Mouse (Mus musculus) right cerebral cortex, postnatal 4 days (tissue): ENCODE results near the gene Dnttip1.

Source experiments
- DNase-seq: peaks from one replicate; pipeline ENCODE4 v3.0.0-alpha.2; 2022

Gene Dnttip1

DNA sequence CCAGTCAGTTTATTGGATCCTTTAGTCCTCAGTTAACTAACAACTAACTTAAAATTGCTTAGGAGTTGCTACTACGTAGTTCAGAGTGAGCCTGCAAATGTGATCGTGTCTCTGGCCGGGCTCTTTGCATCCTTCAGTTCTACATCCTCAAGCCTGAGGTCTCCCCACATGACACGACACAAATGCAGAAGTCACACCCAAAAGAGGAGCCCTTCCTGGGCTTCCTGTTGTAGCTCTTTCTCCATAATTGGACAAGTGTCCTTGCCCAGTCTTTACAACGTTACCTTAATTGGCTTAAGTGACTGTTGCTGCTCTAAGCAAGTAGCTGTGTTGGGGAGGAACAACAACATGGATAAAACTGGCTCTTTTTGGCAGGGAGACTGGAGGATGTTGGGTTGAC is 69.6 kb downstream of the Dnttip1 start:
- DNase-seq: no peak

DNA sequence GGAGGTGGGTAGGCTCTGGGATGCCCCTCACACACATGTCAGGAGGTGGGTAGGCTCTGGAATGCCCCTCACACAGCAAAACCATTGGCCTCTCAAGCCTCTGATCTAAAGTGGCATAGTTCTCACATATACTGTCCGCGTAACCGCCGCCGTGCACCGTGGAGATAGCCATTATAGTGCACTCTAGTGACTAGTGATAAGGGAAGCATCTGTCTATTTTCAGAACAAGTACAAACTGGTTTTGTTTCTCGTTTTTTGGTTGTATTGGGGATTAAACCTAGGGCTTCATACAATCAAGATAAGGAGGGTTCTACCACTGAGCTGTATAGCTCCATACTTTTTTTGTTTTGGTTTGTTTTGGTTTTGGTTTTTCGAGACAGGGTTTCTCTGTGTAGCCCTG is 70.0 kb downstream of the Dnttip1 start:
- DNase-seq: no peak

DNA sequence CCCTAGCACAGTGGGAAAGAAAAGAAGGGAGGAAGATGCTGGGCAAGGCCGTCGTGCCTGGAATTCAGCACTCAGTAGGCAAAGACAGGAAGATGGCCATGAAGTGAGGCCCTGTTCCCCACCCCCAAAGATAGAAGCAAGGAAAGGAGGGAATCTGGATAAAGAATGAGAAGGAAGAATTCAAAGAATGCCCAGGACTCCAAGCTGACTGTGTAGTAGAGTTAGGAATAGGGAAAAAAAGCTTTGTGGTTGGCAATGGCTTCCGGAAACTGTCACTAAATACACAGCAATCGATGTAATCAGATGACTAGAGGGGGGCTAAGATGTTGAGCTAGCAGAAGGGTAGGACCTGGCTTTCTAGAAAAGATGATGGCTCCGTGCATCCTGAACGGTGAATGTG is 71.4 kb downstream of the Dnttip1 start:
- no peak for DNase-seq

GRCm38 (mm10) chr2:164817703-164818102 is 71.9 kb downstream of the Dnttip1 start:
- no peak for DNase-seq
